Mouse (Mus musculus) ES-E14 (cell line): ENCODE results near the gene Clstn2. TPM values are rescaled to one million over a fixed set of nuclear protein-coding genes. Genes with fewer than 3 reads are reported as not detected.

Source experiments
- DNase-seq: peaks from one replicate; pipeline ENCODE4 v3.0.0-alpha.2; 2013; ENCODE audit warnings: low read depth, low spot score
- H3K27ac ChIP-seq: 2 replicates; pipeline ENCODE4 v1.5.1; 2012; ENCODE audit warnings: low read depth, mild to moderate bottlenecking, low read length, moderate library complexity, mixed read lengths; ENCODE audit not compliant: poor library complexity, insufficient read depth, severe bottlenecking
- H3K36me3 ChIP-seq: 2 replicates; pipeline ENCODE4 v1.6.1; 2012; ENCODE audit warnings: mild to moderate bottlenecking, low read length, moderate library complexity, mixed read lengths; ENCODE audit not compliant: control insufficient read depth, poor library complexity, insufficient read depth, severe bottlenecking
- H3K4me1 ChIP-seq, 2 experiments: fragments of 150-350 bp in 1 of 2; sonication (generic) in 1 of 2; 2 replicates each; pipeline ENCODE4 v1.6.1; 2012; ENCODE audit warnings: low read length in 2 of 2, mild to moderate bottlenecking in 1 of 2, mixed read lengths in 1 of 2; ENCODE audit not compliant: control insufficient read depth in 2 of 2, insufficient read depth in 2 of 2, poor library complexity in 1 of 2
- H3K4me3 ChIP-seq, 2 experiments: fragments of 150-350 bp in 1 of 2; sonication (generic) in 1 of 2; 2 replicates each; pipeline ENCODE4 v1.5.1; 2012; ENCODE audit warnings: low read length in 2 of 2, low read depth in 1 of 2, mild to moderate bottlenecking in 1 of 2, mixed read lengths in 1 of 2; ENCODE audit not compliant: insufficient read depth in 1 of 2, poor library complexity in 1 of 2, severe bottlenecking in 1 of 2
- H3K9ac ChIP-seq: 2 replicates; pipeline ENCODE4 v1.6.1; 2012; ENCODE audit warnings: low read depth, mild to moderate bottlenecking, low read length, mixed read lengths; ENCODE audit not compliant: poor library complexity, insufficient read depth, severe bottlenecking
- H3K9me3 ChIP-seq: fragments of 150-350 bp; sonication (generic); 2 replicates; pipeline ENCODE4 v1.6.1; 2012; ENCODE audit warnings: low read depth, mild to moderate bottlenecking, low read length; ENCODE audit not compliant: control insufficient read depth, insufficient read depth
- CHD2 ChIP-seq: IDR thresholded peaks from 2 replicates; pipeline ENCODE4 v1.6.1; 2014; ENCODE audit warnings: mild to moderate bottlenecking, low read depth, low read length, inconsistent platforms
- HCFC1 ChIP-seq: IDR thresholded peaks from 2 replicates; pipeline ENCODE4 v1.6.1; 2012; ENCODE audit warnings: low read length, inconsistent platforms, borderline replicate concordance; ENCODE audit not compliant: insufficient read depth
- MAFK ChIP-seq: IDR thresholded peaks from 2 replicates; pipeline ENCODE4 v1.6.1; 2014; ENCODE audit warnings: mild to moderate bottlenecking, low read depth, low read length, inconsistent platforms; ENCODE audit not compliant: insufficient read depth
- ZC3H11A ChIP-seq: IDR thresholded peaks from 2 replicates; pipeline ENCODE4 v1.6.1; 2012; ENCODE audit warnings: low read depth, mild to moderate bottlenecking, inconsistent platforms, low read length, borderline replicate concordance
- ZNF384 ChIP-seq: IDR thresholded peaks from 2 replicates; pipeline ENCODE4 v1.6.1; 2012; ENCODE audit warnings: low read depth, low read length, inconsistent platforms
- in situ Hi-C, 2 experiments: fragments of 600-800 bp; cut with MboI; formaldehyde crosslinking; loops; one replicate each; pipeline ENCODE4 v1.15.1; 2025; ENCODE audit warnings: low sequenced_read_pairs in 2 of 2, inconsistent platforms in 1 of 2; ENCODE audit not compliant: unreplicated experiment in 2 of 2
- total RNA-seq: library from RNA; depleted of rRNA; stranded (reverse); fragments of 300-350 nt; gene quantifications from 2 replicates; pipeline ENCODE4 v1.2.3, GENCODE M21; 2012

Gene Clstn2
- total RNA-seq, 1 experiment, result 0.89 TPM

- DNase-seq, result no peak
- Histone ChIP-seq H3K36me3 (no peaks in the 10 kb centered on the region), H3K9me3 (no peaks in the 10 kb centered on the region), H3K27ac (no peak overlapping the region), H3K9ac (no peak overlapping the region), H3K4me3 (no peak overlapping the region), H3K4me1 (no peaks in the 10 kb centered on the region)
- in situ Hi-C loops, result no loop called here
- TF ChIP-seq ZC3H11A (no peak), CHD2 (no peak), ZNF384 (no peak), HCFC1 (no peak), MAFK (no peak)
Observed at GRCm38 (mm10) chr9:97807031-97807430, 225.9 kb downstream of the Clstn2 start.

DNA sequence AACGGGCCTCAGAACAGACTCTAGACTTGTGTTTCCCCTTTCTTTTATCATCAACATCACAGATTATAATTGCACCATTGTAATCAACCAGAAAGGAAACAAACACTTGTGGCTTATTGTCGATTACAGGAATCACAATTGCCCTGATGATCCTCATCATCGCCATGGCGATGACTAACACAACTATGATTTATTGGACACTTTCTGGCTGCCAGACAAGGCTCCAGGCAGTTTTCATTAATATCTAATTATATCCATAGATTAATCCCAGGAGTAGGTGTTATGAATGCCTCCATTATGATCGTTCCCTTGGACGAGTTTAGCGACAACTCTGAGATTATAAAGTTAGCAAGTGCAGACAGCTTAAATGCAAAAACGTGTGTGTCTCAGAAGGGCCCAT, 239.3 kb downstream of the Clstn2 start:
- in situ Hi-C loops, result no loop called here
- no peak for DNase-seq
- Histone ChIP-seq H3K36me3 (no peaks in the 10 kb centered on the region), H3K4me1 (no peaks in the 10 kb centered on the region), H3K4me3 (no peak overlapping the region), H3K9ac (no peak overlapping the region), H3K27ac (no peak overlapping the region), H3K9me3 (no peaks in the 10 kb centered on the region)
- no peak for TF ChIP-seq MAFK
- TF ChIP-seq HCFC1, result no peak
- no peak for TF ChIP-seq ZNF384
- TF ChIP-seq CHD2, result no peak
- TF ChIP-seq ZC3H11A, result no peak

- TF ChIP-seq ZC3H11A (no peak), MAFK (no peak), HCFC1 (no peak), ZNF384 (no peak), CHD2 (no peak)
- DNase-seq, result no peak
- Histone ChIP-seq H3K36me3 (no peaks in the 10 kb centered on the region), H3K4me1 (0 out of 4 replicates have a peak, but pooled peaks cover 0 to 2% of the 10 kb centered on the region in 2 experiments), H3K4me3 (no peak overlapping the region), H3K9ac (no peak overlapping the region), H3K27ac (no peak overlapping the region), H3K9me3 (no peaks in the 10 kb centered on the region; the same call in 1 of the 2 replicates)
- in situ Hi-C loops, result no loop called here
Observed at GRCm38 (mm10) chr9:97788151-97788670, 244.8 kb downstream of the Clstn2 start.

- no peak overlapping the region for H3K27ac ChIP-seq
- H3K36me3 ChIP-seq, result no peaks in the 10 kb centered on the region
- no peaks in the 10 kb centered on the region for H3K4me1 ChIP-seq
- TF ChIP-seq ZNF384 (no peak), MAFK (no peak), ZC3H11A (no peak)
- H3K4me3 ChIP-seq, result no peak overlapping the region
- no peaks in the 10 kb centered on the region for H3K9me3 ChIP-seq
- in situ Hi-C loops, result no loop called here
- DNase-seq, result no peak
- H3K9ac ChIP-seq, result no peak overlapping the region
Observed at GRCm38 (mm10) chr9:97780032-97780616, 252.9 kb downstream of the Clstn2 start.

DNA sequence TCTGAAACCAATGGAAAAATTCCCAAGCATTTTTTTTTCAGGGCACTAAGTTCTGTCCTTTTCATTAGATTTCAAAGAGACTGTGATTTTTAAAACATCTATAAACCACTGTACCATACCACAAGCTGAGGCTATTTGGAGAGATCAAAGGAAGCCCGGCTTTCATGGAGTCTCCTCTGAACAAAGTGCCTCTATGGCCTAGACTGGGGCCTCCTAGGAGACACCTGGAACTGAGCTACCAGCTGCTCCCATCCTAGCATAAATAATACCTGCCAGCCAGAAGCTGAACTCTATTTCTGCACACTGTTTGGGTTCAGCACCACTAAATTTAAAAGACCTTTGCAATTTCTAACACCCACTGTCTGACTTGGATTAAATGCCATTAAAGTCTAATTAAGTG, 257.2 kb downstream of the Clstn2 start:
- Histone ChIP-seq H3K27ac (no peak overlapping the region), H3K9me3 (no peaks in the 10 kb centered on the region), H3K9ac (no peak overlapping the region), H3K4me1 (no peaks in the 10 kb centered on the region), H3K4me3 (no peak overlapping the region), H3K36me3 (no peaks in the 10 kb centered on the region)
- TF ChIP-seq HCFC1 (no peak), CHD2 (no peak), MAFK (no peak), ZNF384 (no peak), ZC3H11A (no peak)
- no peak for DNase-seq
- in situ Hi-C loops, result no loop called here
